ENCODE assay signal across 9 mouse cellular contexts in genomic region chr11:95365596-95365995, GRCm38 (mm10). TPM values are rescaled to one million over a fixed set of nuclear protein-coding genes. Genes with fewer than 3 reads are reported as not detected.
DNase-seq lines count a peak whose midpoint lies in the region; ATAC-seq lines count a peak whose summit lies in the region.
"Had no signal": no experiment of that assay in that cellular context is flagged by ENCODE, and none has a peak within 500 bp of the region (broad histone marks: within the 10 kb centered on the region; RNA-seq: fewer than 3 reads in every experiment).

No protein-coding gene starts in this region.

- H3K27ac ChIP-seq in embryonic facial prominence, embryonic 14.5 days (replicated peaks; ENCODE audit: low read depth, low read length): peak overlapping the region; percentile 66; the same call in 1 of the 2 replicates
- no peak overlapping the region for H3K27ac ChIP-seq in embryonic facial prominence, embryonic 10.5 days (replicated peaks)
- peak overlapping the region; percentile 24; the same call in 1 of the 2 replicates for H3K27ac ChIP-seq in kidney, embryonic 14.5 days (ENCODE audit: low read depth, low read length)
- peak overlapping the region; percentile 41; the same call in 1 of the 2 replicates for H3K27ac ChIP-seq in liver, embryonic 16.5 days (ENCODE audit: low read length)
- H3K27ac ChIP-seq: liver, embryonic 14.5 days had no signal

- no peak overlapping the region for H3K4me3 ChIP-seq in embryonic facial prominence, embryonic 14.5 days (ENCODE audit: low read depth, low read length)
- H3K4me3 ChIP-seq in embryonic facial prominence, embryonic 10.5 days: no peak overlapping the region
- no peak overlapping the region for H3K4me3 ChIP-seq in kidney, embryonic 14.5 days (ENCODE audit: low read length)
- no peak overlapping the region for H3K4me3 ChIP-seq in liver, embryonic 16.5 days (ENCODE audit: low read depth, low read length)

- H3K4me1 ChIP-seq in embryonic facial prominence, embryonic 14.5 days (ENCODE audit: control insufficient read depth, insufficient read depth, low read length): peaks cover 4% of the 10 kb centered on the region; the same call in 1 of the 2 replicates
- no peaks in the 10 kb centered on the region for H3K4me1 ChIP-seq in embryonic facial prominence, embryonic 10.5 days
- H3K4me1 ChIP-seq in kidney, embryonic 14.5 days (ENCODE audit: control insufficient read depth, insufficient read depth, low read length): no peaks in the 10 kb centered on the region
- peaks cover 9% of the 10 kb centered on the region for H3K4me1 ChIP-seq in liver, embryonic 16.5 days (ENCODE audit: control insufficient read depth, low read depth, low read length)

- WGBS in embryonic facial prominence, embryonic 14.5 days: 68% methylated on average over 10 of the region's 10 CpGs
- WGBS in embryonic facial prominence, embryonic 10.5 days: 87% methylated on average over 10 of the region's 10 CpGs
- WGBS in kidney, embryonic 14.5 days: 68% methylated on average over 10 of the region's 10 CpGs
- 93% methylated on average over 10 of the region's 10 CpGs for WGBS in liver, embryonic 16.5 days (ENCODE audit: insufficient replicate concordance)

- H3K9me3 ChIP-seq in embryonic facial prominence, embryonic 14.5 days (ENCODE audit: control insufficient read depth, low read length): no peaks in the 10 kb centered on the region
- H3K9me3 ChIP-seq in embryonic facial prominence, embryonic 10.5 days: no peaks in the 10 kb centered on the region
- H3K9me3 ChIP-seq in kidney, embryonic 14.5 days (ENCODE audit: control insufficient read depth, low read length): no peaks in the 10 kb centered on the region
- no peaks in the 10 kb centered on the region for H3K9me3 ChIP-seq in liver, embryonic 16.5 days (replicated peaks; ENCODE audit: control insufficient read depth, low read length)

- no peaks in the 10 kb centered on the region for H3K27me3 ChIP-seq in embryonic facial prominence, embryonic 14.5 days (replicated peaks; ENCODE audit: control insufficient read depth, insufficient read depth, low read length)
- no peaks in the 10 kb centered on the region for H3K27me3 ChIP-seq in embryonic facial prominence, embryonic 10.5 days (replicated peaks; ENCODE audit: low read depth, poor library complexity, severe bottlenecking)
- H3K27me3 ChIP-seq in kidney, embryonic 14.5 days (ENCODE audit: control insufficient read depth, insufficient read depth, low read length): no peaks in the 10 kb centered on the region
- no peaks in the 10 kb centered on the region for H3K27me3 ChIP-seq in liver, embryonic 16.5 days (ENCODE audit: control insufficient read depth, insufficient read depth, low read depth, low read length)

- no peak for ATAC-seq in embryonic facial prominence, embryonic 14.5 days (ENCODE audit: low read depth)
- no peak for ATAC-seq in kidney, embryonic 14.5 days (ENCODE audit: low FRiP score, low TSS enrichment)
- no peak for ATAC-seq in liver, embryonic 16.5 days (ENCODE audit: low read depth)

- DNase-seq in embryonic facial prominence, embryonic 14.5 days (ENCODE audit: low spot score): peak; percentile 50
- DNase-seq in embryonic facial prominence, embryonic 10.5 days (ENCODE audit: low spot score): no peak
- peak; percentile 86 to 92 for DNase-seq in adrenal gland, adult (ENCODE audit: inconsistent age in 2 of 2, low spot score in 1 of 2)
- peak; percentile 59 to 89 for DNase-seq in gastrocnemius, postnatal 4 days (ENCODE audit: low spot score in 2 of 2)
- DNase-seq in skeletal muscle tissue, adult 2 months (ENCODE audit: low read depth, low spot score): peak; percentile 98
- no peak for DNase-seq in spleen, adult 12 weeks (ENCODE audit: low spot score)

- no peak overlapping the region for H3K9ac ChIP-seq in embryonic facial prominence, embryonic 14.5 days (ENCODE audit: low read depth, low read length)
- H3K9ac ChIP-seq in kidney, embryonic 14.5 days (ENCODE audit: low read depth, low read length): no peak overlapping the region
- no peak overlapping the region for H3K9ac ChIP-seq in liver, embryonic 16.5 days (ENCODE audit: low read depth, low read length)
- H3K9ac ChIP-seq: liver, embryonic 14.5 days had no signal

- H3K4me2 ChIP-seq in embryonic facial prominence, embryonic 14.5 days (ENCODE audit: low read depth, low read length): no peak overlapping the region
- H3K4me2 ChIP-seq in kidney, embryonic 14.5 days (replicated peaks; ENCODE audit: low read depth, low read length): no peak overlapping the region
- H3K4me2 ChIP-seq in liver, embryonic 16.5 days (ENCODE audit: low read depth, low read length): no peak overlapping the region

- peaks cover 4% of the 10 kb centered on the region; the same call in 1 of the 2 replicates for H3K36me3 ChIP-seq in embryonic facial prominence, embryonic 14.5 days (ENCODE audit: control insufficient read depth, insufficient read depth, low read length)
- peaks cover 31% of the 10 kb centered on the region for H3K36me3 ChIP-seq in embryonic facial prominence, embryonic 10.5 days (replicated peaks)
- H3K36me3 ChIP-seq in kidney, embryonic 14.5 days (ENCODE audit: control insufficient read depth, insufficient read depth, low read length): no peaks in the 10 kb centered on the region
- H3K36me3 ChIP-seq in liver, embryonic 16.5 days (ENCODE audit: control insufficient read depth, insufficient read depth): peaks cover 68% of the 10 kb centered on the region

RNA-seq across cellular contexts. Expression of gene Slc35b1, which starts 18.9 kb away (rescaled TPM):
- polyA plus RNA-seq in embryonic facial prominence, embryonic 14.5 days (2014; fragmentation: Nextera tagmentation; extraction: Ambion mirVana): 105 and 108 TPM in 2 replicates
- polyA plus RNA-seq in embryonic facial prominence, embryonic 10.5 days (2016; fragmentation: Nextera tagmentation; extraction: Ambion mirVana): 116 and 122 TPM in 2 replicates
- total RNA-seq in gastrocnemius, postnatal 4 days (2021): 10 to 100 TPM; 47.4 to 49.3 TPM
- 94.4 and 111 TPM in 2 replicates for polyA plus RNA-seq in kidney, embryonic 14.5 days (2014; fragmentation: Nextera tagmentation; extraction: Ambion mirVana)
- 37.7 and 40.5 TPM in 2 replicates for polyA plus RNA-seq in liver, embryonic 16.5 days (2015; fragmentation: Nextera tagmentation; extraction: Ambion mirVana)

RNA-seq across cellular contexts. Expression of gene Fam117a, which starts 28.8 kb away (rescaled TPM):
- 15.2 and 15.5 TPM in 2 replicates for polyA plus RNA-seq in embryonic facial prominence, embryonic 14.5 days (2014; fragmentation: Nextera tagmentation; extraction: Ambion mirVana)
- polyA plus RNA-seq in embryonic facial prominence, embryonic 10.5 days (2016; fragmentation: Nextera tagmentation; extraction: Ambion mirVana): 10.9 and 11.9 TPM in 2 replicates
- total RNA-seq in gastrocnemius, postnatal 4 days (2021): 10 to 100 TPM; 21.1 to 24.9 TPM
- polyA plus RNA-seq in kidney, embryonic 14.5 days (2014; fragmentation: Nextera tagmentation; extraction: Ambion mirVana): 11.9 and 13.0 TPM in 2 replicates
- polyA plus RNA-seq in liver, embryonic 16.5 days (2015; fragmentation: Nextera tagmentation; extraction: Ambion mirVana): 73.5 and 81.3 TPM in 2 replicates

RNA-seq across cellular contexts. Expression of gene Spop, which starts 48.3 kb away (rescaled TPM):
- 98.3 and 106 TPM in 2 replicates for polyA plus RNA-seq in embryonic facial prominence, embryonic 14.5 days (2014; fragmentation: Nextera tagmentation; extraction: Ambion mirVana)
- polyA plus RNA-seq in embryonic facial prominence, embryonic 10.5 days (2016; fragmentation: Nextera tagmentation; extraction: Ambion mirVana): 135 TPM in 2 replicates
- total RNA-seq in gastrocnemius, postnatal 4 days (2021): 100 to 1,000 TPM; 191 to 194 TPM
- polyA plus RNA-seq in kidney, embryonic 14.5 days (2014; fragmentation: Nextera tagmentation; extraction: Ambion mirVana): 71.4 and 112 TPM in 2 replicates
- polyA plus RNA-seq in liver, embryonic 16.5 days (2015; fragmentation: Nextera tagmentation; extraction: Ambion mirVana): 72.5 and 76.0 TPM in 2 replicates

RNA-seq across cellular contexts. Expression of gene Kat7, which starts 55.5 kb away (rescaled TPM):
- 57.9 and 66.5 TPM in 2 replicates for polyA plus RNA-seq in embryonic facial prominence, embryonic 14.5 days (2014; fragmentation: Nextera tagmentation; extraction: Ambion mirVana)
- 84.2 and 96.8 TPM in 2 replicates for polyA plus RNA-seq in embryonic facial prominence, embryonic 10.5 days (2016; fragmentation: Nextera tagmentation; extraction: Ambion mirVana)
- total RNA-seq in gastrocnemius, postnatal 4 days (2021): 10 to 100 TPM; 44.2 to 44.4 TPM
- 55.5 and 80.1 TPM in 2 replicates for polyA plus RNA-seq in kidney, embryonic 14.5 days (2014; fragmentation: Nextera tagmentation; extraction: Ambion mirVana)
- polyA plus RNA-seq in liver, embryonic 16.5 days (2015; fragmentation: Nextera tagmentation; extraction: Ambion mirVana): 29.4 and 31.2 TPM in 2 replicates

Comparison
In these comparisons a context has a peak if more than half of its experiments do, and no peak if none do; other contexts are left out.
1. DNase-seq: peak in embryonic facial prominence, embryonic 14.5 days (single experiment), adrenal gland, adult (2 of 2), gastrocnemius, postnatal 4 days (2 of 2) and skeletal muscle tissue, adult 2 months (single experiment); none in embryonic facial prominence, embryonic 10.5 days (single experiment) and spleen, adult 12 weeks (single experiment).